Mouse (Mus musculus): ENCODE results near the gene Emd. TPM values are rescaled to one million over a fixed set of nuclear protein-coding genes. Genes with fewer than 3 reads are reported as not detected.
"Not testable (repeated sequence)": the region's sequence is repeated elsewhere in the genome, so short reads cannot be mapped to it uniquely, and the experiment has no call there.

The Emd gene
- total RNA-seq (2021) (10 to 100 TPM; 33.8 to 37.6 TPM), polyA plus RNA-seq (2012; rRNA removed) (49.5 and 75.7 TPM in 2 replicates)
- long read RNA-seq, partial matches to known transcripts: 0 of 3 reads
- long read RNA-seq, other reads (novel, unspliced or antisense): 2 of 3 reads

GRCm38 (mm10) chrX:74254153-74254887 is at the start of gene Emd:
Gene Emd (plus strand): TSS chrX:74254687.
- TF ChIP-seq EP300 (IDR thresholded peaks at IDR 0.05; ENCODE audit: insufficient read depth, low read depth, low read length) (0 out of 2 replicates have a peak, but pooled peaks have one; percentile 33), CTCF (IDR thresholded peaks at IDR 0.05) (no peak), POLR2A (IDR thresholded peaks at IDR 0.05; ENCODE audit: insufficient read depth, low read depth, low read length) (peak; percentile 84)
- H3K4me1 ChIP-seq (ENCODE audit: control insufficient read depth, insufficient read depth, low read length): peaks cover 4% of the 10 kb centered on the region; the same call in 1 of the 2 replicates
- H3K4me3 ChIP-seq: peak within 1 kb of the TSS; percentile 64
- H3K79me2 ChIP-seq (replicated peaks; ENCODE audit: control insufficient read depth, insufficient read depth, low read length): no peaks in the 10 kb centered on the region
- peak within 1 kb of the TSS; percentile 91 for H3K9ac ChIP-seq (ENCODE audit: low read depth, low read length)
- H3K27ac ChIP-seq: peak within 1 kb of the TSS; percentile 85
- H3K27me3 ChIP-seq (ENCODE audit: control insufficient read depth, insufficient read depth, low read length): no peaks in the 10 kb centered on the region
- H3K36me3 ChIP-seq (ENCODE audit: control insufficient read depth, insufficient read depth, low read length): no peaks in the 10 kb centered on the region
- peak; percentile 86 to 94 for DNase-seq
- 24% methylated on average over 39 of the region's 39 CpGs for WGBS
- intact Hi-C loops (cut with DNase I): no loop called here

GRCm38 (mm10) chrX:74218496-74218895 is 36.0 kb upstream of the Emd start:
- H3K4me1 ChIP-seq (ENCODE audit: control insufficient read depth, insufficient read depth, low read length): no peaks in the 10 kb centered on the region
- no peaks in the 10 kb centered on the region for H3K79me2 ChIP-seq (replicated peaks; ENCODE audit: control insufficient read depth, insufficient read depth, low read length)
- 93% methylated on average over 4 of the region's 4 CpGs for WGBS
- H3K36me3 ChIP-seq (ENCODE audit: control insufficient read depth, insufficient read depth, low read length): no peaks in the 10 kb centered on the region
- H3K27me3 ChIP-seq (ENCODE audit: control insufficient read depth, insufficient read depth, low read length): no peaks in the 10 kb centered on the region
- no peak overlapping the region for H3K27ac ChIP-seq
- no peak for DNase-seq
- TF ChIP-seq EP300 (IDR thresholded peaks at IDR 0.05; ENCODE audit: insufficient read depth, low read depth, low read length) (no peak), POLR2A (IDR thresholded peaks at IDR 0.05; ENCODE audit: insufficient read depth, low read depth, low read length) (no peak), CTCF (IDR thresholded peaks at IDR 0.05) (no peak)
- no peak overlapping the region for H3K4me3 ChIP-seq
- intact Hi-C loops (cut with DNase I): no loop called here
- no peak overlapping the region for H3K9ac ChIP-seq (ENCODE audit: low read depth, low read length)

GRCm38 (mm10) chrX:74219449-74219848 is 35.0 kb upstream of the Emd start:
- DNase-seq: no peak
- no peaks in the 10 kb centered on the region for H3K36me3 ChIP-seq (ENCODE audit: control insufficient read depth, insufficient read depth, low read length)
- H3K27me3 ChIP-seq (ENCODE audit: control insufficient read depth, insufficient read depth, low read length): no peaks in the 10 kb centered on the region
- TF ChIP-seq POLR2A (IDR thresholded peaks at IDR 0.05; ENCODE audit: insufficient read depth, low read depth, low read length) (no peak), CTCF (IDR thresholded peaks at IDR 0.05) (no peak), EP300 (IDR thresholded peaks at IDR 0.05; ENCODE audit: insufficient read depth, low read depth, low read length) (no peak)
- WGBS: 56% methylated on average over 13 of the region's 13 CpGs
- intact Hi-C loops (cut with DNase I): no loop called here
- no peaks in the 10 kb centered on the region for H3K4me1 ChIP-seq (ENCODE audit: control insufficient read depth, insufficient read depth, low read length)
- H3K27ac ChIP-seq: no peak overlapping the region
- H3K9ac ChIP-seq (ENCODE audit: low read depth, low read length): no peak overlapping the region
- no peaks in the 10 kb centered on the region for H3K79me2 ChIP-seq (replicated peaks; ENCODE audit: control insufficient read depth, insufficient read depth, low read length)
- no peak overlapping the region for H3K4me3 ChIP-seq

GRCm38 (mm10) chrX:74220099-74220498 is 34.4 kb upstream of the Emd start:
- H3K36me3 ChIP-seq (ENCODE audit: control insufficient read depth, insufficient read depth, low read length); H3K9ac ChIP-seq (ENCODE audit: low read depth, low read length); intact Hi-C loops (cut with DNase I); H3K4me1 ChIP-seq (ENCODE audit: control insufficient read depth, insufficient read depth, low read length); H3K79me2 ChIP-seq (replicated peaks; ENCODE audit: control insufficient read depth, insufficient read depth, low read length); H3K4me3 ChIP-seq; H3K27me3 ChIP-seq (ENCODE audit: control insufficient read depth, insufficient read depth, low read length); DNase-seq; H3K27ac ChIP-seq: not testable (repeated sequence)
- 36% methylated on average over 1 of the region's 1 CpGs for WGBS

- H3K27me3 ChIP-seq (ENCODE audit: control insufficient read depth, insufficient read depth, low read length): no peaks in the 10 kb centered on the region
- no peaks in the 10 kb centered on the region for H3K79me2 ChIP-seq (replicated peaks; ENCODE audit: control insufficient read depth, insufficient read depth, low read length)
- H3K27ac ChIP-seq: no peak overlapping the region
- no peaks in the 10 kb centered on the region; the same call in 1 of the 2 replicates for H3K36me3 ChIP-seq (ENCODE audit: control insufficient read depth, insufficient read depth, low read length)
- WGBS: 56% methylated on average over 1 of the region's 1 CpGs
- H3K4me1 ChIP-seq (ENCODE audit: control insufficient read depth, insufficient read depth, low read length): no peaks in the 10 kb centered on the region
- DNase-seq: no peak
- intact Hi-C loops (cut with DNase I): no loop called here
- H3K9ac ChIP-seq (ENCODE audit: low read depth, low read length): no peak overlapping the region
- no peak for TF ChIP-seq POLR2A (IDR thresholded peaks at IDR 0.05; ENCODE audit: insufficient read depth, low read depth, low read length)
- no peak for TF ChIP-seq CTCF (IDR thresholded peaks at IDR 0.05)
- TF ChIP-seq EP300 (IDR thresholded peaks at IDR 0.05; ENCODE audit: insufficient read depth, low read depth, low read length): no peak
- no peak overlapping the region for H3K4me3 ChIP-seq
Measured at GRCm38 (mm10) chrX:74230038-74230437, 24.4 kb upstream of the Emd start.

- Histone ChIP-seq H3K4me1 (ENCODE audit: control insufficient read depth, insufficient read depth, low read length) (no peaks in the 10 kb centered on the region), H3K36me3 (ENCODE audit: control insufficient read depth, insufficient read depth, low read length) (no peaks in the 10 kb centered on the region; the same call in 1 of the 2 replicates), H3K4me3 (no peak overlapping the region), H3K27ac (no peak overlapping the region), H3K9ac (ENCODE audit: low read depth, low read length) (no peak overlapping the region), H3K79me2 (replicated peaks; ENCODE audit: control insufficient read depth, insufficient read depth, low read length) (no peaks in the 10 kb centered on the region), H3K27me3 (ENCODE audit: control insufficient read depth, insufficient read depth, low read length) (no peaks in the 10 kb centered on the region)
- intact Hi-C loops (cut with DNase I): no loop called here
- 86% methylated on average over 5 of the region's 5 CpGs for WGBS
- DNase-seq: no peak
- TF ChIP-seq EP300 (IDR thresholded peaks at IDR 0.05; ENCODE audit: insufficient read depth, low read depth, low read length) (no peak), POLR2A (IDR thresholded peaks at IDR 0.05; ENCODE audit: insufficient read depth, low read depth, low read length) (no peak), CTCF (IDR thresholded peaks at IDR 0.05) (no peak)
Measured at GRCm38 (mm10) chrX:74233196-74233595, 21.3 kb upstream of the Emd start.

Measured in heart, adult 2 months (tissue).